Mouse (Mus musculus) neural tube, embryonic 14.5 days (tissue): ENCODE data around the gene Dkkl1. TPM values are rescaled to one million over a fixed set of nuclear protein-coding genes. Genes with fewer than 3 reads are reported as not detected.
A peak's percentile ranks its signal among the peaks of the same experiment; 100 is the strongest.
"Not testable (repeated sequence)": the region's sequence is repeated elsewhere in the genome, so short reads cannot be mapped to it uniquely, and the experiment has no call there.

ENCODE experiments used
- ATAC-seq: fragments of 200-750 bp; cut with Nextera tagmentation; 2 replicates; pipeline ENCODE4 v1.8.0; 2017; ENCODE audit warnings: low read depth, mild to moderate bottlenecking, moderate TSS enrichment, moderate library complexity
- H3K27ac ChIP-seq: fragments of 300-500 bp; sonication (generic); 2 replicates; pipeline ENCODE4 v1.5.1; 2014; ENCODE audit warnings: low read depth, mild to moderate bottlenecking, control low read depth, low read length, moderate library complexity, mixed read lengths
- H3K27me3 ChIP-seq: fragments of 300-500 bp; sonication (generic); 2 replicates; pipeline ENCODE4 v1.6.1; 2014; ENCODE audit warnings: low read length; ENCODE audit not compliant: control insufficient read depth, insufficient read depth
- H3K36me3 ChIP-seq: fragments of 300-500 bp; sonication (generic); 2 replicates; pipeline ENCODE4 v1.6.1; 2014; ENCODE audit warnings: low read length, mixed read lengths; ENCODE audit not compliant: control insufficient read depth, insufficient read depth
- H3K4me1 ChIP-seq: fragments of 300-500 bp; sonication (generic); 2 replicates; pipeline ENCODE4 v1.6.1; 2014; ENCODE audit warnings: low read length; ENCODE audit not compliant: control insufficient read depth, insufficient read depth
- H3K4me2 ChIP-seq: fragments of 300-500 bp; sonication (generic); 2 replicates; pipeline ENCODE4 v1.6.1; 2014; ENCODE audit warnings: mild to moderate bottlenecking, low read depth, low read length, control low read depth
- H3K4me3 ChIP-seq: fragments of 300-500 bp; sonication (generic); 2 replicates; pipeline ENCODE4 v1.5.1; 2014; ENCODE audit warnings: low read depth, low read length, control low read depth, mixed read lengths
- H3K9ac ChIP-seq: fragments of 300-500 bp; sonication (generic); replicated peaks from 2 replicates; pipeline ENCODE4 v1.6.1; 2014; ENCODE audit warnings: low read depth, mild to moderate bottlenecking, control low read depth, low read length, mixed read lengths
- H3K9me3 ChIP-seq: fragments of 300-500 bp; sonication (generic); 2 replicates; pipeline ENCODE4 v1.6.1; 2016; ENCODE audit warnings: low read length; ENCODE audit not compliant: control insufficient read depth
- WGBS: fragments of 180-500 bp; shearing (Covaris S2); extraction: QIAGEN DNeasy Blood & Tissue Kit; methylation state at CpG from one replicate; pipeline ENCODE4 v1.1.7; 2014; 5-methylcytosine and 5-hydroxymethylcytosine counted together
- polyA plus RNA-seq: library from polyadenylated mRNA; unstranded; fragments of >200 nt; fragmentation: Nextera tagmentation; extraction: Ambion mirVana; gene quantifications from 2 replicates; pipeline ENCODE4 v1.2.1, GENCODE M21; 2014

The Dkkl1 gene
- polyA plus RNA-seq: 11.8 and 12.9 TPM in 2 replicates

GRCm38 (mm10) chr7:45211851-45212251 lies at the start of gene Dkkl1:
Gene Dkkl1, minus strand, starts transcription at chr7:45212147.
- 5% methylated on average over 17 of the region's 17 CpGs for WGBS
- no peak for ATAC-seq
- Histone ChIP-seq H3K9ac (no peak within 1 kb of the TSS), H3K27ac (no peak within 1 kb of the TSS), H3K4me1 (peaks cover 12% of the 10 kb centered on the region; the same call in 1 of the 2 replicates), H3K4me2 (peak within 1 kb of the TSS; percentile 31; the same call in 1 of the 2 replicates), H3K9me3 (no peaks in the 10 kb centered on the region), H3K4me3 (no peak within 1 kb of the TSS; the same call in 1 of the 2 replicates), H3K36me3 (no peaks in the 10 kb centered on the region), H3K27me3 (peaks cover 10% of the 10 kb centered on the region)

DNA sequence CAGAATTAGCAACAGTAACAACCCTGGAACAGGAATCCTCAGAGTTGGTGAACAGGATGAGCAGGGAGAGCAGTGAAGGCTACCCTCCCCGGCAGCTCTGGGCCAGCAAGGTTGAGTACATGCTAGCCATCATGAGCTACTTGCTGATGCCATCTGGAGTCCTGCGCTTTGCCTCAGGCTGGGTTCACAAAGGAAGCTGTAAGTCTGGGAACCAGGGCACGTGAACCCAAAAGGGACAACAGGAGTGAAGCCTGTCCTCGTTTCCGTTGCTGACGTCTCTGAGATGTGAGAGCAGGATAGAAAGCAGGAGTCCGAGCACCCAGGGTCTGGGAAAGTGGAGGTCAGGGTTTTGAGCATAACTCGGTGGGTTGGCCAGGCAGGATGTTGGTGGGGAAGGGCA lies 47.3 kb upstream of the Dkkl1 start:
- Histone ChIP-seq H3K27ac (no peak overlapping the region), H3K4me2 (no peak overlapping the region), H3K9me3 (no peaks in the 10 kb centered on the region), H3K9ac (no peak overlapping the region), H3K4me3 (no peak overlapping the region), H3K4me1 (no peaks in the 10 kb centered on the region), H3K27me3 (no peaks in the 10 kb centered on the region), H3K36me3 (no peaks in the 10 kb centered on the region)
- 83% methylated on average over 8 of the region's 8 CpGs for WGBS
- no peak for ATAC-seq

DNA sequence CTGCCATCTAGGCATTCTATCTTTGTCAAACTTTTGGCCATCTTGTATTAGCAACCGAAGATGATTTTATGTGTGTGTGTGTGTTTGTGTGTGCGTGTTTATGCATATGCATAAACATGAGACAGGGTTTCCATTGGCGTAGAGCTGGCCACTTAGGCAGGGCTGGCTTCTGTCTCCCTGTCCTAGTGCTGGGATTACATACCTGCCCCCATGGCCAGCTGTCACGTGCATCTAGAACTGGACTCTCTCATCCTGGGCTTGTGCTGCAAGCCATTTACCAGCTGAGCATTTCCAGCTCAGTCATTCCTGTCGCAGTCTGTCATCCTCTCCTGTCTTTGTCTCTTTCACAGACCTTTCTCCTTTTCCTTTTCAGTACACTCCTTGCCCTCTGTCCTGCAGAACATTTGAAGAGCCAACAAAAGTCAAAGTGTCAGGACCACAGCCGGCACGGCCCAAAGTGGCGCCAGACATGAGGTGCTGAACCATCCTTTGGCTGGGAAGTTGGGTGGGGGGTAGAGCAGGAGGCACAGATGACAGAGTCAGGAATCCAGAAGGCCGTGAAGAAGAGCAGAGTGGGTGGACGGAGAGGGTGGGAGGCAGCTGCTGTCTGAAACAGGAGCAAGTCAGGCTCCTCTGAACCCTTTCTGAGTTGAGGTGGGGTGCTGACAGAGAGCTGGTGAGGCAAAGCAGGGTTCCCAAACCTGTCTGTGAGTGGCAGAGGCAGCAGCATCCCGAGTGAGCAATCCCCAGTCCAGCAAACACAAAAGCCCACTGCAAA lies 45.3 kb upstream of the Dkkl1 start:
- Histone ChIP-seq H3K36me3 (no peaks in the 10 kb centered on the region), H3K4me3 (no peak overlapping the region), H3K4me1 (no peaks in the 10 kb centered on the region), H3K9ac (no peak overlapping the region), H3K27ac (no peak overlapping the region), H3K4me2 (no peak overlapping the region), H3K27me3 (no peaks in the 10 kb centered on the region), H3K9me3 (no peaks in the 10 kb centered on the region)
- 58% methylated on average over 11 of the region's 11 CpGs for WGBS
- ATAC-seq: no peak

- not testable (repeated sequence) for H3K9ac ChIP-seq, H3K27me3 ChIP-seq, H3K4me1 ChIP-seq, H3K36me3 ChIP-seq, H3K27ac ChIP-seq, H3K9me3 ChIP-seq, H3K4me3 ChIP-seq, H3K4me2 ChIP-seq, ATAC-seq
- WGBS: 90% methylated on average over 5 of the region's 7 CpGs
These were observed 43.9 kb upstream of the Dkkl1 start for GRCm38 (mm10) chr7:45255822-45256221.

GRCm38 (mm10) chr7:45253806-45254205 lies 41.9 kb upstream of the Dkkl1 start:
- no peak overlapping the region for H3K4me3 ChIP-seq
- 93% methylated on average over 8 of the region's 8 CpGs for WGBS
- H3K4me1 ChIP-seq: no peaks in the 10 kb centered on the region
- no peaks in the 10 kb centered on the region for H3K9me3 ChIP-seq
- ATAC-seq: no peak
- no peak overlapping the region for H3K9ac ChIP-seq
- H3K27ac ChIP-seq: no peak overlapping the region
- H3K36me3 ChIP-seq: no peaks in the 10 kb centered on the region
- no peak overlapping the region for H3K4me2 ChIP-seq
- H3K27me3 ChIP-seq: no peaks in the 10 kb centered on the region

DNA sequence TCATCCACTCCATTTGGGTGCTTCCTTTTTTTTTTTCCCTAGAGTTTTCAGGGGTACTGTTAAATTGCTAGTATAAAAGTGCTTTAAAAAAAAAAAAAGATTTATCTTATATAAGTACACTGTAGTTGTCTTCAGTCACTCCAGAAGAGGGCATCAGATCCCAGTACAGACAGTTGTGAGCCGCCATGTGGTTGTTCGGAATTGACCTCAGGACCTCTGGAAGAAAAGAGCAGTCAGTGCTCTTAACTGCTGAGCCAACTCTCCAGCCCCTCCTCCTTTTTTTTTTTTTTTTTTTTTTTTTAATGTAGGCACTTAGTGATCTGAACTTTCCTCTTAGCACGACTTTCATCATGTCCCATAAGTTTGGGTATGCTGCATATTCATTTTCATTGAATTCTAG lies 35.7 kb upstream of the Dkkl1 start:
- Histone ChIP-seq H3K36me3 (no peaks in the 10 kb centered on the region), H3K27ac (no peak overlapping the region), H3K4me2 (no peak overlapping the region), H3K4me3 (no peak overlapping the region), H3K27me3 (no peaks in the 10 kb centered on the region), H3K4me1 (no peaks in the 10 kb centered on the region), H3K9me3 (no peaks in the 10 kb centered on the region), H3K9ac (no peak overlapping the region)
- no peak for ATAC-seq
- 38% methylated on average over 3 of the region's 3 CpGs for WGBS

DNA sequence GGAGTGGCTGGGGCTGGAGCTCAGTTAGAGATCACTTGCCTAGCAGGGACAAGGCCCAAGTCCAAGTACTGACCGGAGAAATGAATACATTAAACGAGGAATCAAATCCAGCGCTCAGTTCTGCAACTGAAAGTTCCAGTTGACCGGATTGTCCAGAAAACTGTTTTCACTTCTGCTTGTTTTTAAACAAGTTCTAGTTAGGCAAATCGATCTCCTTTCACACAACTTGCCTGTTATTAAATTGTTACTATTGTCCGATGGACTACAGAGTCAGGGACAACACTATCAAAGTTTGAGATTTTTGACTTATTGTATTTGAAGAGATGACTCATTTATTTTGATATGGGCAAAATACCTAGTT lies 29.4 kb upstream of the Dkkl1 start:
- no peak for ATAC-seq
- H3K4me1 ChIP-seq: 0 out of 2 replicates have a peak, but pooled peaks cover 5% of the 10 kb centered on the region
- H3K27ac ChIP-seq: no peak overlapping the region
- peak overlapping the region; percentile 31; the same call in 1 of the 2 replicates for H3K4me3 ChIP-seq
- H3K4me2 ChIP-seq: peak overlapping the region; percentile 53
- 77% methylated on average over 6 of the region's 6 CpGs for WGBS
- H3K9me3 ChIP-seq: no peaks in the 10 kb centered on the region
- H3K27me3 ChIP-seq: no peaks in the 10 kb centered on the region
- no peaks in the 10 kb centered on the region for H3K36me3 ChIP-seq
- H3K9ac ChIP-seq: no peak overlapping the region; the same call in 1 of the 2 replicates

- H3K9me3 ChIP-seq: no peaks in the 10 kb centered on the region
- H3K4me2 ChIP-seq: peak within 1 kb of the TSS; percentile 53
- peak within 1 kb of the TSS; percentile 44; the same call in 1 of the 2 replicates for H3K9ac ChIP-seq
- H3K27ac ChIP-seq: no peak within 1 kb of the TSS
- no peaks in the 10 kb centered on the region for H3K27me3 ChIP-seq
- H3K4me1 ChIP-seq: 0 out of 2 replicates have a peak, but pooled peaks cover 5% of the 10 kb centered on the region
- 9% methylated on average over 53 of the region's 53 CpGs for WGBS
- peak; percentile 75; the same call in 1 of the 2 replicates for ATAC-seq
- peak within 1 kb of the TSS; percentile 31 for H3K4me3 ChIP-seq
- H3K36me3 ChIP-seq: no peaks in the 10 kb centered on the region
These were observed 28.9 kb upstream of the Dkkl1 start, which contains the start of gene Slc6a16 for GRCm38 (mm10) chr7:45240633-45241388. Gene Slc6a16, plus strand, starts transcription at chr7:45241085.

GRCm38 (mm10) chr7:45240109-45240508 lies 28.2 kb upstream of the Dkkl1 start:
- H3K9me3 ChIP-seq: no peaks in the 10 kb centered on the region
- H3K4me3 ChIP-seq: no peak overlapping the region
- no peaks in the 10 kb centered on the region for H3K27me3 ChIP-seq
- H3K36me3 ChIP-seq: no peaks in the 10 kb centered on the region
- no peak overlapping the region for H3K9ac ChIP-seq
- H3K27ac ChIP-seq: no peak overlapping the region
- 0 out of 2 replicates have a peak, but pooled peaks cover 5% of the 10 kb centered on the region for H3K4me1 ChIP-seq
- no peak overlapping the region for H3K4me2 ChIP-seq
- WGBS: 82% methylated on average over 7 of the region's 7 CpGs
- no peak for ATAC-seq
